Mouse (Mus musculus) neural tube, embryonic 15.5 days (tissue): ENCODE measurements at regions not wholly inside any gene's neighbourhood (a gene's known extent, or its start where the extent isn't known, plus 50 kb on each side); places are given as distances from the start of the nearest gene placed in this dataset.
"Not testable (repeated sequence)": the region's sequence is repeated elsewhere in the genome, so short reads cannot be mapped to it uniquely, and the experiment has no call there.

Source experiments
- ATAC-seq: fragments of 200-750 bp; cut with Nextera tagmentation; 2 replicates; pipeline ENCODE4 v1.8.0; 2017; ENCODE audit warnings: mild to moderate bottlenecking, moderate TSS enrichment, moderate library complexity; ENCODE audit not compliant: low FRiP score
- H3K27ac ChIP-seq: fragments of 300-500 bp; sonication (generic); replicated peaks from 2 replicates; pipeline ENCODE4 v1.5.1; 2015; ENCODE audit warnings: mild to moderate bottlenecking, inconsistent platforms
- H3K27me3 ChIP-seq: fragments of 300-500 bp; sonication (generic); replicated peaks from 2 replicates; pipeline ENCODE4 v1.6.1; 2015; ENCODE audit warnings: inconsistent platforms
- H3K36me3 ChIP-seq: fragments of 300-500 bp; sonication (generic); 2 replicates; pipeline ENCODE4 v1.6.1; 2015; ENCODE audit warnings: inconsistent platforms
- H3K4me1 ChIP-seq: fragments of 300-500 bp; sonication (generic); 2 replicates; pipeline ENCODE4 v1.6.1; 2015; ENCODE audit warnings: inconsistent platforms
- H3K4me2 ChIP-seq: fragments of 300-500 bp; sonication (generic); 2 replicates; pipeline ENCODE4 v1.6.1; 2015; ENCODE audit warnings: inconsistent platforms, mild to moderate bottlenecking, moderate library complexity
- H3K4me3 ChIP-seq: fragments of 300-500 bp; sonication (generic); replicated peaks from 2 replicates; pipeline ENCODE4 v1.5.1; 2015; ENCODE audit warnings: mild to moderate bottlenecking, inconsistent platforms
- H3K9ac ChIP-seq: fragments of 300-500 bp; sonication (generic); replicated peaks from 2 replicates; pipeline ENCODE4 v1.6.1; 2015; ENCODE audit warnings: mild to moderate bottlenecking, inconsistent platforms
- H3K9me3 ChIP-seq: fragments of 300-500 bp; sonication (generic); replicated peaks from 2 replicates; pipeline ENCODE4 v1.6.1; 2016; ENCODE audit warnings: inconsistent platforms
- WGBS: fragments of 180-500 bp; shearing (Covaris S2); methylation state at CpG from one replicate; pipeline ENCODE4 v1.1.7; 2015; ENCODE audit warnings: mixed read lengths; 5-methylcytosine and 5-hydroxymethylcytosine counted together

DNA sequence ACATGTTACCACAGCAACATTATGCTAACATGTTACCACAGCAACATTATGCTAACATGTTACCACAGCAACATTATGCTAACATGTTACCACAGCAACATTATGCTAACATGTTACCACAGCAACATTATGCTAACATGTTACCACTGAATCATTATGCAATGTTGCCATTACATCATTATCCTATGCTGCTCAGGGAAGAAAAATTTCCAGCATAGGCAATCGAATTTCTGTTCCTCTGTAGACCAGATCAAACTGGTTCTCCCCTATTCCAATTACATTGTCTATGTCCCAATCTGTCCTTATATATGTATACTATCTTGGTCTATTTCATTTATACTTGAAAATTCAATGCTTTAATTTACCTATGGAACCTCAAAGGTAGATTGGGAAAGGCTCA lies 61.3 kb upstream of the Rmdn2 start:
- 84% methylated on average over 1 of the region's 1 CpGs for WGBS
- not testable (repeated sequence) for H3K27ac ChIP-seq, H3K4me2 ChIP-seq, H3K27me3 ChIP-seq, H3K4me1 ChIP-seq, H3K4me3 ChIP-seq, ATAC-seq, H3K36me3 ChIP-seq, H3K9ac ChIP-seq, H3K9me3 ChIP-seq

DNA sequence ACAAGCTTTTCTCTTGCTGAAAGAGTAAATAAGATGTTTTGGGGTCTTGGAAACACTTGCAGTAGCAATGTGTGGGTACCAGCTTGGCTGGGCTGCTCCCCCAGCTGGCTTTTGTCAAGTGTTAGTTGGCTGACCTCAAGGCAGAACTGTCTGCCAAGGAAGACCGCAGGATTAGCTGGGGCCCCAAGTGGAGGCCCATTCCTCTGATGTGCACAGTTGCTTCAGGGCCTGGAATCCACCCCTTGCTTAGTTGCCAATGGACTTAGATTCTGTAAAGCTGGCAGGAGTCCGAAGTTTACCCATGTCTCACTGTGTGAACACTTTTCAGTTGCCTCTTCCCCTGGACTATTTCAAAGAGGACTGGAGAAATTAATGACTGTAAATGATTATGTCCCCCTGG lies 57.8 kb upstream of the Rmdn2 start:
- 77% methylated on average over 2 of the region's 2 CpGs for WGBS

DNA sequence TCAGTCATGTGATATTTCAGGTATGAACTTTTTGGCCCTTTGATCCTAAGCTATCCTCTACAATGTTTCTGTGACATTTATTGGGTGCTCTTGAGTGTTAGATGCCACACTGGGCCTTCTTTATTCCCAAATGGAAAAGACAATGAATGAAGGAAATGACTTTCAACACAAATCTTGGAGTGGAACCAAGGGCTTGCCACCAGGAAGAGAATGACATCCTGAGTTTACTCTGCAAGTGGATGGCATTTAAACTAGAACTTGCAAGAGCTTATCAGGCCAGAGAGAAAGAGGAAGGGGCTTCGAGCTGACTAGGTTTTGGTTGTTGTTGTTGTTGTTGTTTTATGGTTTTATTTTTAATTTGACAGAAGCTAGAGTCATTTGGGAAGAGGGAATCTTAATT lies 56.1 kb upstream of the Rmdn2 start:
- 66% methylated on average over 1 of the region's 1 CpGs for WGBS

More for the DNA sequence above, 57.8 kb upstream of the Rmdn2 start:
- H3K9ac ChIP-seq: no peak overlapping the region
- no peaks in the 10 kb centered on the region for H3K27me3 ChIP-seq
- no peak overlapping the region for H3K4me3 ChIP-seq
- no peak for ATAC-seq
- H3K4me1 ChIP-seq: no peaks in the 10 kb centered on the region
- H3K4me2 ChIP-seq: no peak overlapping the region
- no peaks in the 10 kb centered on the region for H3K9me3 ChIP-seq
- no peaks in the 10 kb centered on the region for H3K36me3 ChIP-seq
- no peak overlapping the region for H3K27ac ChIP-seq

More for the DNA sequence above, 56.1 kb upstream of the Rmdn2 start:
- no peak overlapping the region for H3K9ac ChIP-seq
- no peaks in the 10 kb centered on the region for H3K4me1 ChIP-seq
- no peak for ATAC-seq
- H3K4me3 ChIP-seq: no peak overlapping the region
- no peak overlapping the region for H3K27ac ChIP-seq
- H3K4me2 ChIP-seq: no peak overlapping the region
- H3K27me3 ChIP-seq: no peaks in the 10 kb centered on the region
- no peaks in the 10 kb centered on the region for H3K36me3 ChIP-seq
- H3K9me3 ChIP-seq: no peaks in the 10 kb centered on the region; the same call in 1 of the 2 replicates
